Mouse (Mus musculus) erythroid progenitor cell, adult 5-6 weeks (primary cell): ENCODE measurements around the gene Mysm1. TPM values are rescaled to one million over a fixed set of nuclear protein-coding genes. Genes with fewer than 3 reads are reported as not detected.

Experiments
- ATAC-seq: replicated peaks from 2 replicates; pipeline ENCODE4 v1.8.0; 2016; ENCODE audit warnings: moderate number of reproducible peaks, mild to moderate bottlenecking, moderate TSS enrichment, inconsistent platforms; ENCODE audit not compliant: poor library complexity, low FRiP score, severe bottlenecking
- total RNA-seq, 2 experiments: library from RNA; stranded (forward) in 1 of 2; stranded (reverse) in 1 of 2; fragments of 150-400 nt in 1 of 2; fragments of 186-747, 209-891 nt in 1 of 2; gene quantifications; 2 replicates each; pipeline versions ENCODE4 v1.2.3 to v1.2.4; 2015 to 2017; ENCODE audit warnings: low replicate concordance in 2 of 2

Mysm1 gene
- total RNA-seq, 2 experiments from 2014 or later: 22.2 to 27.5 TPM

DNA sequence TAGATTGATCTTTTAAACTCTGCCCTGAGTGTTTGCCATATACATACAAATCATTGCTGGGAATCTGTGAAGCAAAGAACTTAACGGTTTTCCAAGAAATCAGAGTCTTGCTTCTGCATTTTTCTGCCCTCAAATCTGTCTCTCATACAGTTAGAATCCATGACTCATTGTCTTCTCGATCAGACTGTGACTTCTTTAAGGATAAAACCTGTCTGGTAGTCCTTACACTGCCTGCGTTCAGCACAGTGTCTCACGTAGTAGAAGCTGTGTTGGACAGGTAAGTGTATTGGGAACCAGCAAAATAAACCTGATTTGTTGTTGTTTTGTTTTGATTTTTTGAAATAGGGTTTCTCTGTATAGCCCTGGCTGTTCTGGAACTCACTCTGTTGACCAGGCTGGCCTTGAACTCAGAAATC is 608 bp upstream of the Mysm1 start:
- no peak for ATAC-seq

DNA sequence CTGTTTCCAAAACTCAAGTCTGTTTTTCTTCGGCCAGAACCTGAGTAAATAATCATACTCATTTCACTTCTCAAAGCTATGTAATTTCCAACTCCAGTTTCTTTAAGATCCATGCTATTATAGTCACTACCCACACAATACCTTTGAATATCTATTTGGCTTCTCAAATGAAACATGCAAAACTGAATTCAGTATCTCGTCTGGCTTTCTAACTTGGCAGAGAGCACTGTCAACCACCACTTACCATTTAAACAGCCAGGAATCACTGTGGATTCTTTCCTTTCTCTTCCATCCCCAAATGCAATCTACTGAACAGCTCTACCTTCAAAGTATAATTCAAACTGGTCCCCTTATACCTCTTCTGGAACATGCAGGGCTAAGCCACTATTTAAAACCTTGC is 5.6 kb downstream of the Mysm1 start:
- no peak for ATAC-seq

DNA sequence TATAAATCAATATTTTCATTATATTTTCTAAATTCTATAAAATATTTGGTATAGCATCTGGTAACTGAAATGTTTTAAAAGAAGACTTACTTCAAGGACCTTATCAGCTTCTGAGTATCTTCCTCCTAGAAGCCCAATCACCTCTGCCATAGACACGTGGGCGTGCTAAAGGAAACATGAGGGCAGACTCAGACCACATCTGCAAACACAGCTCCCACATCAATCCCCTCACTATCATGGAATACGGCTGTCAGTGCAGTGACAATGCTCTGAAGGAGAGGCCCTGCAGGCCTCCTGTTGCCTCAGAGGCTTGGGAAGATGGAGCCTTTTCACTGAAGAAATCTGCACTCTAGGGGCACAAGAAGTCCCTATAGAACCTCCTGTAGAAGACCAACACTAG is 26.1 kb downstream of the Mysm1 start:
- ATAC-seq: no peak

DNA sequence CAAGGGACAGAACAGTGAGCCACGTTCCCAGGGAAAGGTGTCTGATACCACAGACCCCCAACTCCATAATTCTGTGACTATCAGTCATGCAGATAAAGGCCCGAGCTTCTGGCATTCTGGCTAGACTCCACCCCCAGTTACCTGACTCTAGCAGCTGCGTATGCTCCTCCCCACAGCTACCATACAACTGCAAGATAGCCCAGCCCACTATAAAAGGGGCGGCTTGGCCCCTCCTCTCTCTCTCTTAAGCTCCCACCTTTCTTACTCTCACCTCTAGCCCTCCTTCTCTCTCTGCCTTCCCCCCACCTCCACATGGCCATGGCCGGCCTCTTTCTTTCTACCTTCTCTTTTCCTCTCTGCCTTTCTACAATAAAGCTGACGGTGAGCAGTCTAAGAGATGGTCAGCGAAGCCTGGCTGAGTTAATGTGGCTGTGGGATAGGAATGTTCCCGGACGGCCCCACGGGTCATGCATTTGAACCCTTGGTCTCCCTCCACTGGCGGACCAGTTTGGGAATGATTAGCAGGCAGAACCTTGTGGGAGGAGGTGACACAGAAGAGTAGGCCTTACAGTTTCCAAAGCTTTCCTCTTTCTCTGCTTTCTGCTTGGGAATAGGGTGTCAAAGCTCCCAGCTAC is 37.6 kb downstream of the Mysm1 start:
- no peak for ATAC-seq

DNA sequence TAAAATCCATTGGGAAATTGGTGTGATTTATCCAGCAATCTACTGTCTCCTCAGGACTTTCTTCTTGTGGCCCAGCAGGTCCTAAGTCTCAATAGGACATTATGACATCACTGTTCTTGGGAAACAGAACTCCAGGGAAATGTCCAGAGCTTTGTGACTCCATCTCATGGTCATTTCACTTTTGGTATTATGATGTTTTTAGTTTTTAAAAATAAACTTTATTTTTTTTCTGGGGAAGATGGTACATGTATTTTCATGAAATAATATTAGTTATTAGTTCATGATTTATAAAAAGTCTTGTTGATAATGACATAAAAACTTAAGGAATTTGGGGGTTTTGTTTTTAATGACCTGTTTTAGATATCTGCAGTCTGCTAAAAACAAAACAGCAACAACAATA is 50.2 kb downstream of the Mysm1 start, which contains the start of gene Eqtn:
Gene Eqtn, minus strand, starts transcription at position 101 of the 400 bp plus-strand sequence.
- no peak for ATAC-seq

DNA sequence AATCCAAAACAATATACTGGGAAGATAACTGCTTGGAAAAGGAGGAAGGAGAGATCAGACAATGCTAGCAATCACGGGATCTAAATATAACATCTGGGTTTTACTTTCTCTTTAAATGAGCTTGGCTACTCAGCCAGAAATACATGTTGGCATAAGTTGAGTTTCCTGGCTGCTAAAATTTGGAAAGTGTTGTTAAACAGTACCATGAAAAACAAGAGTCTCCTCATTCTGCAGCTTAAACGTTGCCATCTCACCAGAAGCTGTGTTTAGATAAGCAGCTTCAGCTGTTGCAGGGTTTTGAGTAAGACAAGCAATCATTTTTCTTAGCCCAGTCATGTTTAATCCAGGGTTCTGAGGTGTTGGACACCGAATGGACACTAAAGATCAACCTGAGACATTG is 77.1 kb downstream of the Mysm1 start:
- no peak for ATAC-seq

DNA sequence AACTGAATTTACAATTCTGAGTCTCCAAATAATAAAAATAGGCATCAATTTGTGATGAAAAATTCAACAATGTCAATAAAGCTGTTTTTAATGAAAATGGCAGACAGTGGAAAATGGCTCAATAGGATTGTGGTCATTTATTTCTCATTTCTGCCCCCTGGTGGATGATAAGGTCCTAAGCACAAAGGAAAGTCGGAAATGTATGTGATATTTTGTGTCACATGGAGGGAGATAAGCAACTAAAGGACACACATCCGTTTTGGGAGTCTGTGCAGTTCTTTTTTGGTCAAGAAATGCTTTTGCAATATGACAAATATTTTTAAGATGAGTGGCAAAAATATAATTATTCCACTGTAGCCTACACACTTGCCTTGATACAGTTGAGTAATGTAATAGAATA is 78.2 kb downstream of the Mysm1 start:
- no peak for ATAC-seq

Other genes with a start within 250 kb of the Mysm1 start
- gene Tek, start 239.8 kb downstream of the Mysm1 start, total RNA-seq (2015; ENCODE audit: low replicate concordance): not detected in 2 replicates
- gene Tek, start 239.8 kb downstream of the Mysm1 start, total RNA-seq (2017; ENCODE audit: low replicate concordance): 0.64 TPM in 1 of 2 replicates, not detected in the other
- gene Eqtn, start 50.3 kb downstream of the Mysm1 start, total RNA-seq (2015; ENCODE audit: low replicate concordance): not detected in 2 replicates
- gene Eqtn, start 50.3 kb downstream of the Mysm1 start, total RNA-seq (2017; ENCODE audit: low replicate concordance): not detected in 2 replicates
- 10.8 and 24.7 TPM in 2 replicates for gene Jun, start 73.1 kb upstream of the Mysm1 start, total RNA-seq (2015; ENCODE audit: low replicate concordance)
- gene Jun, start 73.1 kb upstream of the Mysm1 start, total RNA-seq (2017; ENCODE audit: low replicate concordance): 13.6 and 21.2 TPM in 2 replicates